Mouse (Mus musculus) lung, postnatal 10 days (tissue): Measurements from ENCODE around the gene Reg4.

Experiments
- DNase-seq: peaks from one replicate; pipeline ENCODE4 v3.0.0; 2021

Reg4 gene

DNA sequence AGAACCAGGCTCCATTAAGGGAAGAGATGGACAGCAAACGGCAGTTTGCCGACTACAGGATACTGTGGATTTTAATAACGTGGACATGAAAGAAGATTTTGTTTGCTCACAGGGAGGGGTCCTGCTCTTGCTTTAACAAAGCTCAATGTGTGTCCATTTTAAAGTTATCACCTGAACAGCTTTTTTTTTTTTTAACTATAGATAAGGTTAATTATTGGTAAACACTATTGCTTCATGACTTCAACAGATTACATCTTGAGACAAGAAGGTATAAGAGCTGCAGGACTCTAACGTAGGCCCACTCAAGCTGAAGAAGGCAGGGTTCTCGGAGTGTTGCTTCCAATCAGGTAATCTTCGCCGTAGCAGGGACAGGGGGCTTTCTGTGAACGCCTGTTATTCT, at the start of gene Reg4:
Gene Reg4, plus strand, starts transcription at position 301 of the 400 bp plus-strand sequence.
- DNase-seq = no peak

DNA sequence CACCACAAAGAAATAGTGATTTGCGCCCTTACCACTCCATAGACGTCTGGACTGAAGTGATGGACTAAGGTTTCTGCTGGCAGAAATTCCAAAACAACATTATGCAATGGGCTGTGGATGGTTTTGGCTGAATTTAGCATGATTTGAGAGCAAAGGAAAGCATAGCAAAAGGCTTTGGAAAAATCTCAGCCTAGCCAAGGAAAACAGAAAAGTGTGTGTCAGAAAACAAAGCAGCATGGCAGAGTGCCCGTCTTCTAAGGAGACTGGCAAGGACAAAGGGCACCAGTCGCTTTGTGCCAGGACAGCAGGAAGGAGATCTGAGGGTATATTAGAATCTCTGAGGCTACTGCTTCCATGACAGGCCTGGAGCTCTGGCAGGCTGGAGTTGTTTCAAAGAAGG, 43.6 kb upstream of the Reg4 start:
- DNase-seq = peak; percentile 10

DNA sequence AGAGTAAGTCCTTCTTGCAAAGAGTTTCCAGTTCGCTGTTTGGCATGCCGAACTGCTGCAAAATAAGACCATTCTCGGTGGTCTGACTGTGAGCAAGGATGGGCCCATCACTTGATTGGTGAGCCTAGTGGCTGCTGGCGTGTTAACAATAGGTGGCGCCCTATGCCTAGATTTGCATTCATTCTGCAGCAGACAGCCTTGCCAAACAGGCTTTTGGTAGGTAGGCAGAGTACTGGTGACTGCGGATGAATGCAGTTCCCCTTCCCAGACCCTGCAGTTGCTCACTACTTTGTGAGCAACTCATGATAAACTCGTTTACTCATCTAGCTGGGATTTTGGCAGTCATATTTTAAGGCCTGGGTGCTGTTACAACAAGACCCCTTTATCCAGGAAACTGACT, 41.2 kb upstream of the Reg4 start:
- DNase-seq = peak; percentile 63

DNA sequence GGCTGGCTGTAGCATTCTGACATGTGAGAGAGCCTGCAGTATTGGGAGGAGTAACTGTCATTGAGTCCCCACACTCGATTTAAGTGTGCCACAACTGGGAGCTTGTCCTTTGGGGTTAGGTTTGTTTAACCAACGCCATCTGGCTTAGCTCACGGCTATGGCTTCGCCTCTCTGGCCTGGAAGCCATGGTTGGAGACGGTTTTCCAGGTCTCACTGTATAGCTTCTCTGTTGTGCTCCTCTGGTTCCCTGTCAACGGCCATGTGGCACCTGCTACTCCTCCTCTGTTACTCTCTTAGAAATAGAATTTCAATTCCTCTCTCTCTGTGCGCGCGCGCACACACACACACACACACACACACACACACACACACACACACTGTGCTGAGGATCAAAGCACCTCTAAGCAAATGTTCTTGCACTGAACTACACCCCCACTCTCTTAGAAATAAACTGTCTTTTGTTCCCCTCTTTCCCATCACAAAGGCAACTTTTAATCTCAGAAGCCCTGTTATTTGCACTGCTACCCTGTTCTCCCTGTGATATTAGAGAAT, 36.7 kb upstream of the Reg4 start:
- no peak for DNase-seq

DNA sequence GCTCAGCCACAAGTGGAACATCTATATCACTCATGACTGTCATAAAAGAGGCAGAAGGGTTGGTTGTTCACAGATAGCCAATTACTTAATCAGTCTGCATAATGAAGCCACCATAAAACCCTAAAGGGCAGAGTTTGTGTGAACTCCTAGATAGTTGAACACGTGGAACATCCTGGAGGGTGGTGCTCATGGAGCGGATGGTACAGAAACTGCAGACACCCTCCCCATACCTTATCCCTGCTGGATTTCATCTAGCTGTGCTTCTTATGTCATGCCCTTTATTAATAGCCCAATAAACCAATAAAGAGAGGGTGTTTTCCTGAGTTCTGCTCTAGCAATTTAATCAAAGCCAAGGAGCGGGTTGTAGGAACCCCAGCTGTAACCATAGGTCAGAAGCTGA, 34.2 kb upstream of the Reg4 start:
- no peak for DNase-seq

DNA sequence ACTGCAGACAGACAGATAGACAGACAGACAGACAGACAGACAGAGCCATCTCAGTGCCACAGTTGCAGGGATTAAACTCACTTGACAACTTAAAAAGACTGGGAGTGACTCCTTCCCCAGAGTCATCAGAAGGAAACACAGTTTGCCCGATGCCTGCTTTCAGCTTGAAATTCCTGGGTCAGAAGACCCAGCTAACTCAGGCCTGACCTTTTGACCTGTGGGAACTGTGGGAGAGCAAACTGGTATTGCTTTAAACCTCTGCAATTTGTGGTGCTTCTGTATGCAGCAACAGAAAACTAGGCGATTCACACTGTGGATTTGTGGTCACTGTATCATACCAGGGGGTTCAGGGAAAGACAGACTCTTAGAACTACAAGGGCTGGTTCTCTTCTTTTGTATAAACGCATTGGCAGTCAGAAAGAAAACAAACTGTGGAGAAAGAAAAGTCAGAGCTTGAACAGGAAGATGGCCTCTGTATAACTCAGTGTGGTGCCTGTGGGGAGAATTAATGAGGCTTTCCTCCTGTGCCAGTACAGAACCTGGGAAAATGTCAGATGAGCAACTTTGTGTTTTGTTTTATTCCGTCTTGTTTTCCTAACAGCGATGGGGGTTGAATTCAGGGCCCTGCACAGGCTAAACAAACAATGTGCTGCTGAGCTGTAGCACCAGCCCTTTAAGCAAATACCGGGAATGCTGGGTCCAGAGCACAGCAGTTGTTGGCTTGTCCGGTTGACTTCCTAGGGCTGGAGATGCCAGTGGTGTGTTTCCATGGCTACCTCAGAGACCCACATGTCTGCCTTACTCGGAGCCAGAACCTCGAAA, 24.0 kb upstream of the Reg4 start:
- peak; percentile 5 for DNase-seq

DNA sequence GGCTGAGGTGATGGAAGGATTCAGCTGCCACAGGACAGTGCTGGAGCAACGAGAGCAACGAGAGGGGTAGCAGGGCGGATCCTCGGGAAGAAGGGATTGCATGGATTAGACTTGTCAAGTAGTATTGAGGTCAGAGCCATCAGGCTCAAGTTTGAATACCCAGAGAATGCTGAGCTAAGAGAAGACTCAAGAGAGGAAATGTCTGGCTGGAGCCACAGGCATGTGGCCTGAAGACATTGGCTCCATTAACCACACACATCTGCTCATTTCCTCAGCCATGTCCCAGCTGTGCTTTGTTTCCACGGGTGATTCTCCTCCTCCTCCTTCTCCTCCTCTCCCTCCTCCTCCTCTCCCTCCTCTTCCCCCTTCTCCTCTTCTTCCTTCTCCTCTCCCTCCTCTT, 22.2 kb upstream of the Reg4 start:
- peak; percentile 11 for DNase-seq

DNA sequence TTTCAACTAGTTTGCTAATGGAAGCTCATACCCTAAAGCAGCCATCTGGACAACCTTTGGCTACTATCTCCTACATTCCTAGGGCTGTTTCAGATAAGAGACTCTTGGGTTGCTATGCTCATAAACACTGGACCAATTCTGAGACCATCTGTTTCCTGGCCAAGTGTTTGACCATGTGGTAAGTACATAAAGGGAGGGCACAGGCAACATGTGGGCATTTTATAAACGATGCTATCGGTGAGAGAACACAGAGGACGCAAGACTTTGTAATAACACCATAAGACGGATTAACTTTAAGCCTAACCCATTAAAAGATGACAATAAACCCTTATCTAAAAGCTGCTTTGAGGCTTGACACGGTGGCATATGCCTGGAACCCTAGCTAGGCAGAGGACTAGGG, 18.7 kb upstream of the Reg4 start:
- DNase-seq = no peak

DNA sequence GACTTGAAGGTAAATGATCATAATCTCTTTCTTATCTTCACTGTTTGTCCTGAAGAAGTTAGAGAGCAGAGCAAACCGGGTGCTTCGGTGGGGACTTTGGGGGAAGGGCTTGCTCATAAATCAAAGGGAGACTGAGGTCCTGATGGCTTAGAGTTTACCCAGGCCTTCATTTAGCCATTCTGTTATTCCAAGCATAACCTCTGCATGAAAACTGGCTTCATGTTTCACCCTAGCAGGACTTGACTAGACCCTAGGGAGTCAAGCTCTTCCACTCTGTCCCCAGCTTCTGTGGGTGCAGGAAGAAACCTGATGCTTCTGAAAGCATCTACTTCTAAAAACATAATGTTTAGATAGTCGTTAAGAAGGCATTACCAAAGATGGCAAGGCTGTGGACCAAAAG, 15.0 kb upstream of the Reg4 start:
- no peak for DNase-seq

DNA sequence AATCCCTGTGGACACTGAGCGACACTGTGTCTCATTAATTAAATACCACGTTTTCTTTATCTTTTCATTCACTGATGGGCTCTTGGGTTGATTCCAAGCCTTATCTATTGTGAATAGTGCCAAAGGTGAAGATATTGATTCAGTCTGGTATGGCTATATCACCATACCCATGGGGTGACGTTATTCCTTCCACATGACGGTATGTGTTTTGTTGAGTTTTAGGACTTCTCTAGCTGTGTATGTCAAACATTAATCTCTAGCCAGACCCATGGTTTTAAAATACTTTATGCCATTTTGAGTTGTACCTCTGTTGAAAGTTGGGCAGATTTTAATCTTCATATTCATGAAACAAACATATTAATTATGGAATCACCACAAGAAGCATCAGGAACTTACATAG, 12.8 kb upstream of the Reg4 start:
- DNase-seq = no peak

DNA sequence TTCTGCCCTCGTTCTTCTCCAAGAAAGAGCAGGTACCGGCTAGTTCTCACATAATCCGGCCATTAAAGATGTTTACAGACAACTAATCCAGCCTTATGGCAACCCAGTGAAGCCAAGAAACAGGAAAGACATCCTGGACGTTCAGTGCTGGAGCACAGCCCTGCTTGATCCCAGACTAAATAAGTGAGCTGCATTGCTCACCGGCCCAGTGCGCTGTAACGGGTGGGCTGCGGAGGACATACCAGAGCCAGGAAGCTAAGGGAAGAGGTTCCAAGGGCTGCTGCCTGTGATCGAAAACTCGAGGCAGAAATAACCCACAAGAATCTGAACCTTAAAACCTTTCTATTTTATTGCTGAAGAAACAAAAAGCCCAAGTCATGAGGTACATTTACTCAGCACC, 11.1 kb upstream of the Reg4 start:
- no peak for DNase-seq

DNA sequence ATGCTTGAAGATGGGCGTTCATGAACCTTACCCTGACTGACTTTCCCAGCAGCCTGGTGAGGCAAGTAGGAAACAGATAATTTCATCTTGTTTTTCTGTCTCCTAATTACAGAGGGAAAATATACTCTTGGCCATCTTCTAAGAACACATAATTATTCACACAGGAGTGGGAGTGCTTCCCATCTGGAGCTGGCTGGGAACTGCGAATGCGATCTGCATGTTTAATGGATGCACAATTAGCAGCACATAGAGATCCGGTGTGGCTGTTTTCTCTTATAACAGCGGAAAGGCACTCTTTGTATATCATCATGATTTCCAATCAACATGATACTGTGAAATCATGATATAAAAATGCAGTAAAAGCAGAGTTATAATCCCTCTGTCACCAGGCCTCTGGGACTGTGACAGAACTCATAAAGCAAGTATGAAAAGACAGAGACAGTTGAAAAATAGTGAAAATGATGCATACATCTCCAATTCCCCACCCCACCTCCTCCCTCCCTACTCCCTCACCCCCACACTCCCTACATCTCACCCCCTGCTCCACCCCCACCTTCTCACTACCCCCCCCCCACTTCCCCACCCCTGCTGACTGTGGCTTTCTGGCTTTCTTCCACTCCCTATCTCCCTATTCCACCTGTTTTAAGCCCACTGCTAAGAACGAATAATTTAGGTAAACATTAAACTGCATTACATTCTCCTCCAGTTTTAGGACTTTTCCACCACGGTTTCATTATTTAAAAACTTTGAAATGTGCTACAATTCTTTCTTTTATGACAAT, 10.5 kb upstream of the Reg4 start:
- no peak for DNase-seq

DNA sequence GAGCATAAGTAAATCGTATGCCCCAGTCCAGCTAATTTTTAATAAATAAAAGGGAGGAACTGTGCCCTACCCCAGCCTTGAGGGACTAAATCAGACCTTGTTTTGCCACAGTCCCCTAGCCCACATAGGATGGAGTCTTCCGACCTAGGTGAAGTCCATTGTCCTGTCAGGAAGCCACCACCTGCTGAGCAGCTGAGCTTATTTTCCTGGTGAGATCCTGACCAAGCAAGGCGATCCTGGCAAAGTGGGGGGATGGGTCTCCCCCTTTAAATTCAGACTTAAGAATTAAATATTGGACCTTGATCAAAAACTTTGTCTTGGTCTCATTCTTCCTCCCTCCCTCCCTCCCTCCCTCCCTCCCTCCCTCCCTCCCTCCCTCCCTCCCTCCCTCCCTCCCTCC, 5.7 kb upstream of the Reg4 start:
- DNase-seq = no peak

DNA sequence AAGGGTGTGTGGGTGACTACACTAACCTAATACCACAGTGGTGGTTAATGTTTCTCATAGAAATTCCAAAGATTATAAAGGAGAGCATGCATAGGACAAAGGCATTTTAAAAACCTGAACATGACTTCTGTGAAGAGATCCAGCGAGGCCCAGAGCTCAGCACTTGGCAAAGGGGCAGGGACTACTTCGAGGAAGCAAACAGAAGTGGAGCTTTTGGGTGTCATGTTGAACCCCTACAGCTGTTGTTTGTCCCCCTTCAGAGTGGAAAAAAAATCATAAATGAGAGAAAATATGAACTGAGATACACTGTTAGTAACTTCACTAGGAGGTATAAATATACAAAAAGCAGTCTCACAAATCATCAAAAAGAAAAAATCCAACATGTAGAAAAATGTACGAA, 1.3 kb downstream of the Reg4 start:
- DNase-seq = no peak

DNA sequence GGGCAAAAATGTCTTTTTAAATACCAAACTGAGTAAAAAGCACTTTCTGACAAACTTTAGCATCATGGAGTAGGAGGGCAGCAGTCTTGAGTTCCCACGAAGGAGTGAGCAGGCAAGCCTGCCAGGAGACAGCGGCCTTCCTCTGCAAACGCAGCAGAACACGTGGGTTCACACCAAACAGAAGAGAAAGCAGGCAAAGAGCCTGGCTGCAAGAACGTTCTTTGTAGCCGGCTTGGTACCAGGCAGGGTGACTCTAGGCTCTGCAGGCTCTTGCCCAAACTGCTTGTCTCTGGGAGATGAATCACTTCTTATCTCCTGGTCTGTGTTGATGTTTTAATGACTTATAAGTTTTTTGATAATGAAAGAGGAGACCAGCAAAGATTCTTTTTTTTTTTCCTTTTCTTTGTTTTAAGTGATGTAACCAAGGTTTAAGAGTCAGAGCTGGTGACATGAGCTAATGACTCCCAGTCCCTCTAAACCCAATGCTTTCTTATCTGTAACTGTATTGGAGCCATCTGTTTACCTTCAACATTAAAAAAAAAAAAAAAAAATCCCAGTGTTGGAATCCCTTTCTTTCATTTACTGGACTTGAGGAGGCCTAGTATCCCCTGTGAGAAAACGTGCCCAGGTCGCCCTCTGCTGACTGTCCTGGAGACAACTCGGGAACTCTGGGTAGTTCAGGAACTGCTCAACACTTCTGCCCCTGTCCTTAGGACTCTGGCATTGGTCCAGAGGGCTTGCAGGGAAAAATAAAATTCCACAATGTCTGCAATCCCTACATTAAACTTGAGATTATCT, 2.0 kb downstream of the Reg4 start:
- DNase-seq = peak; percentile 82

DNA sequence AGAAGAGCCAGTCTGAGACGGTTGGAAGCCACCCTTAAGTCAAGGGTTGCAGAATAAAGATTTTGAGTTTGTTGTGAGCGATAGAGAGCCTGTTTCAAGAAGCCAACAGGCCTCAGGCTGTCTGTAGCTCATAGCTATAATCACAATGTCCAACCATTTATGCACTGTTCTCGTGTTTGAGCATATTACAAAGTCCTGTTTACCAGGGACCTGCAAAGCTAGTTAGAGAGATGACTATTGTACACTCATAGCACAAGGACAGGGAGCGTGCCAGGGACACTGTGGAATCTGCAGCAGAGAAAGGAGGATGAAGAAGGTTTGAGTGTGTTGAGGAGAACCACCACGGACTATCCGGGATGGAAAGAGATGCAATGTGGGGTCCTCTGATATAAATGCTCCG, 3.0 kb downstream of the Reg4 start:
- no peak for DNase-seq

DNA sequence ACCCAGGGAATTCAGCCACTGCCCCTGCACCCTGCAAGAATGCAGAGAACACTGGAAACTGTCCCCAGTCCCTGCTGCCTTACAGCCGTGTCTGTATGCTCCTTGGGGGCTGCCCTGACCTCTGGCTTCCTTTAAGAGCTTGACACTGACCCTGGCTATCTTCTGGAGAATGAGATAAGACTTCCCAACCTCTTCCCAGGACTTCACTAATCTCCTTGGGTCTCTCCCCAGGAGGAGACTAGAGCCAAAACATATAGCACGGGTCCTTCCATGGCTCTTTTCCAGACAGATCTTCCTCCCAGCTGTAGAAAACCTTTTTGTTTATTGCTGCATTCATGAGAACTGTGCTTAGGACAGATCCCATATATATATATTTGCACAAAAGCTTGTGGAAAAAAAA, 3.8 kb downstream of the Reg4 start:
- no peak for DNase-seq

DNA sequence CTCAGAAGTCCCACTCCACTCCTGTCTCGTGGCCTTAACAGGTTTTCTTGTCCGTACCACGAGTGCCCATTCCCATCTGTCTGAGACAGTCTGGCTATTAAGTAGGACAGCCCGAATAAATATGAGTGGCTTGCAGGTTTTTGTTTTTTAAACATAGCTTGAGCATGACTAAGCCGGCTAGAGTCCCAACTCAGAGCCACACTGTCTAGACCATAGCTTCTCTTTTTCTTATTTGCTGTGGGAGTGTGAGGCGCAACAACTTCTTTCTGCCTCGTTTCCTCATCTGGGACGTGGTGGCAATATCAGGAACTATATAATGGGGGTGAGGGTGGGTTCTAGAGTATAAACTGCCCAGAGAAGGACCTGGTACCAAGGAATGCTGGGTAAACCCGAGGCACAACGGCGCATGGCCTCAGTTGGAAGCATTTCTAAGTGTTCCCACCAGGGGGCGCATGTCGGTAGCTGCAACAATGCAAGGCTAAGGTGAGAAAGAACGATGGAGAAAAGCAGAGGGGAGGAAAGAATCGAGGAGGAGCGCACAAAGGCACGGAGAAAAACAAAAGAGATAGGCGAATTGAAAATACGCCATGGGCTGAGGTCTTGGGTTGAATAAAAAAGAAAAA, 5.1 kb downstream of the Reg4 start:
- peak; percentile 83 for DNase-seq

DNA sequence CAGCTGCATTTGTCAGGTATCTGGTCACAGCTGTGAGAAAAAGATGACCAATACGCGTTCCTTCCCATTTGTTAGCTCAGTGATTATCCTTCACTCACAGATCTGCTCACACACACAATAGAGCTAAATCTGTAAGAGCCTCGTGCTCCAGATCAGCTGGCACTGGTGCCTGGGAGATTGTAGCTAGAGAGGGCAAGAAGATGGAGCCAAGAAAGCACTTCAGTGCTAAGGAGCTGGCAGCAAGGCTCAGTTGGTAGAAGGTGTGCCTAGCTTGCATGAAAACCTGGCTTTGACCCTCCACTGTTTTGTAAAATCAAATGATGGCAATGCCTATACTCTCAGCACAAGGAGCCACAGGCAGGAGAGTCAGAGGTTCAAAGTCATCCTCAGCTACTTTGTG, 5.8 kb downstream of the Reg4 start:
- peak; percentile 50 for DNase-seq

DNA sequence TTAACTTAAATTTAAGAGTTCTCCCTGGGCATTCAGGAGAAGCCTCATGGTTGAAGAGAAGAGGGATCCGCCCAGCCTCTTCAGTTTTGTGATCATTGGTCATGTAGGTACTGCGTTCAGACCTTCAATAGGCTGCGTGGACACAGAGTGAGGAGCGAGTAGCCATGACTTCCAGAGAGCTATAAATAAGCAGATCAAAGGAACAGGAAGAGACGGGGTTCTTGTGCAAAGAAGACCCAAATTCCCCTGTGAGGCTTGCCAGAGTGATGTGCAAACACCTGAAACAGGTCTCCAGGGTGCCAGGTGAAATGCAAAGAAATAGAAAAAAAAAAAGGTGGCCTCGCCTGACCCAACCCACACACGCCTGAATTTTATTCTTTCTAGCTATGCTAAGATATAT, 8.0 kb downstream of the Reg4 start:
- DNase-seq = no peak

DNA sequence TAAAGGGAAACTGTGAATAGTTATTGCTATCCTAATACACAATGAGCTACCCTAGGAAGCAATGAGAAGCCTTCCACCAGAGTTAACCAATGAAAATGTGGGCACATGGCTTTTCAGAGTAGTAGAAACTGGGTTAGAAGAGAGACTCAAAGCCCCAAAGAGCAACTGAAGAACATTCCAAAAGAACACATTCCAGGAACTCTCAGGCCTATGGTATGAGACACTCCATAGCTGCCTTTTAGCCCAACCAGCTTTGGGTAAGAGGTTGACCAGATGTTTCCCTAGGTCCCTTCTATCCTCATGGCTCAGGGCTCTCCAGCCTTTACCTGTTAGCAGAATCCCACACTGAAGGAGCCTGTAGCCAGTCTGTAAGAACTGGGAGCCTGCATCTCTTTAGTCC, 11.5 kb downstream of the Reg4 start:
- no peak for DNase-seq

DNA sequence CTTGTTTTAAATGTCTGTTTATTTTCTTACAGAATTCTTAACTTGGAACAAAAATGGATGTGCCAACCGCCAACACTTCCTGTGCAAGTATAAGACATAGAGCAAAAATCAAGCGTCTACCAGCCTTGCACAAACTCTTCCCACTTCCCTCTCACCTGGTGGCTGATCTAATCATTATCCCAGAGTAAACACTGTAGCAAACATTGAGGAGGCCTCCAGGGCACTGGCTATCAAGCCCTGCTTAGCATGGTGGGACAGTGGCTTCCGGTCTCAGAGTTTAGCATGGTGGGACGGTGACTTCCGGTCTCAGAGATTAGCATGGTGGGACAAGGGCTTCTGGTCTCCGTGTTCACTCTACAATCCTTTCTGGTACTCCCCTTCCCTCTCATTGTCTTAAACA, 14.3 kb downstream of the Reg4 start:
- DNase-seq = no peak

DNA sequence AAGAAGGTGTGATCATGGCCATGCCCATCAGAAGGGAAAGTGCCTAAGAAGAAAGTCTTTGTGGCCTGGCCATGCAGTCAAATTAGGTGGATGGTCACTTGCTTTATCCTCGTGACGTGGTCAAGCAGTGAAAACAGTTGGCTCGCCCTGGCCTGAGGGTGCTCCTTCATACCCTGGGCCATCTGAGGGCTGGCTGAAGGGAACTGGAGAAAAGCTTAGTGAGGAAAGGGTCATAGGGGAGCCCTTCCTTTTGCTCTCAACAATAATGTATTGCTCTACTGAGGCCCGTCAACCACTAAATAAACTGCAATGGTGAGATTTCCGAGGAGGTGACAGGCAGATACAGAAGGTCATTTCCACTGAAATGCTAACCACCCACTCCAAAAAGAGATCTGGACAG, 15.3 kb downstream of the Reg4 start:
- no peak for DNase-seq
